8 mouse cellular contexts compared by ENCODE assay signal in genomic region chr19:21779106-21779505, GRCm38 (mm10). TPM values are rescaled to one million over a fixed set of nuclear protein-coding genes. Genes with fewer than 3 reads are reported as not detected.
DNase-seq lines count a peak whose midpoint lies in the region; ATAC-seq and TF ChIP-seq lines count a peak whose summit lies in the region.

No protein-coding gene starts in this region.

- H3K4me2 ChIP-seq in hindbrain, embryonic 11.5 days (replicated peaks; ENCODE audit: low read depth, low read length), result peak overlapping the region; percentile 72
- peak overlapping the region; percentile 61 for H3K4me2 ChIP-seq in midbrain, embryonic 15.5 days

- peak overlapping the region; percentile 96 for H3K9ac ChIP-seq in hindbrain, embryonic 11.5 days (ENCODE audit: low read depth, low read length)
- H3K9ac ChIP-seq in midbrain, embryonic 15.5 days, result peak overlapping the region; percentile 97

- no peak for TF ChIP-seq POLR2A in cerebellum, adult 2 months (IDR thresholded peaks at IDR 0.05; ENCODE audit: borderline replicate concordance, insufficient read depth, low read length)

- peak; percentile 42 for DNase-seq in kidney, postnatal 10 days
- DNase-seq in kidney, postnatal 4 days, result no peak
- DNase-seq in cerebellum, adult 2 months, result peak; percentile 52 to 53
- peak; percentile 51 for DNase-seq in hindbrain, embryonic 11.5 days (ENCODE audit: low spot score)
- no peak for DNase-seq in layer of hippocampus, postnatal 14 days (ENCODE audit: low spot score in 2 of 2)
- no peak for DNase-seq in urinary bladder, postnatal 25 days (ENCODE audit: low spot score)
- DNase-seq in kidney, postnatal 25 days, result no peak

- no peak for TF ChIP-seq CTCF in cerebellum, adult 2 months (IDR thresholded peaks at IDR 0.05; ENCODE audit: borderline replicate concordance, insufficient read depth, low read depth, low read length)

- no peak for ATAC-seq in hindbrain, embryonic 11.5 days (ENCODE audit: low FRiP score)
- ATAC-seq in midbrain, embryonic 15.5 days (replicated peaks), result no peak

- peak overlapping the region; percentile 83 for H3K4me3 ChIP-seq in cerebellum, adult 2 months (replicated peaks; ENCODE audit: insufficient read depth, low read depth, low read length)
- peak overlapping the region; percentile 86 for H3K4me3 ChIP-seq in hindbrain, embryonic 11.5 days (ENCODE audit: low read depth, low read length)
- H3K4me3 ChIP-seq in midbrain, embryonic 15.5 days, result peak overlapping the region; percentile 98

- peaks cover 5% of the 10 kb centered on the region; the same call in 1 of the 2 replicates for H3K4me1 ChIP-seq in cerebellum, adult 2 months (ENCODE audit: control insufficient read depth, insufficient read depth, low read length)
- peaks cover 6% of the 10 kb centered on the region for H3K4me1 ChIP-seq in hindbrain, embryonic 11.5 days (replicated peaks; ENCODE audit: control insufficient read depth, insufficient read depth, low read length)
- peaks cover 52% of the 10 kb centered on the region for H3K4me1 ChIP-seq in midbrain, embryonic 15.5 days

- WGBS in cerebellum, adult 2 months, result under 1% methylated on average over 11 of the region's 11 CpGs
- WGBS in hindbrain, embryonic 11.5 days, result under 1% methylated on average over 11 of the region's 11 CpGs
- 0% methylated on average over 11 of the region's 11 CpGs for WGBS in midbrain, embryonic 15.5 days

- no peaks in the 10 kb centered on the region for H3K36me3 ChIP-seq in hindbrain, embryonic 11.5 days (ENCODE audit: control insufficient read depth, insufficient read depth, low read length)
- H3K36me3 ChIP-seq in midbrain, embryonic 15.5 days (replicated peaks), result no peaks in the 10 kb centered on the region

- no peaks in the 10 kb centered on the region for H3K9me3 ChIP-seq in hindbrain, embryonic 11.5 days (ENCODE audit: control insufficient read depth, low read length)
- no peaks in the 10 kb centered on the region for H3K9me3 ChIP-seq in midbrain, embryonic 15.5 days

- no peak overlapping the region; the same call in 1 of the 2 replicates for H3K27ac ChIP-seq in cerebellum, adult 2 months (ENCODE audit: insufficient read depth, low read length)
- H3K27ac ChIP-seq in hindbrain, embryonic 11.5 days (ENCODE audit: low read depth, low read length), result peak overlapping the region; percentile 97
- peak overlapping the region; percentile 96 for H3K27ac ChIP-seq in midbrain, embryonic 15.5 days

- H3K27me3 ChIP-seq in cerebellum, adult 2 months (ENCODE audit: control insufficient read depth, insufficient read depth, low read length), result no peaks in the 10 kb centered on the region
- H3K27me3 ChIP-seq in hindbrain, embryonic 11.5 days (ENCODE audit: control insufficient read depth, insufficient read depth, low read length), result no peaks in the 10 kb centered on the region
- H3K27me3 ChIP-seq in midbrain, embryonic 15.5 days (replicated peaks), result no peaks in the 10 kb centered on the region

RNA-seq across cellular contexts. Expression of gene Cemip2, which starts 1.0 kb away (rescaled TPM):
- polyA plus RNA-seq in cerebellum, adult 2 months (2012; rRNA removed), result 9.9 and 11.0 TPM in 2 replicates
- polyA plus RNA-seq in hindbrain, embryonic 11.5 days (2014; fragmentation: Nextera tagmentation; extraction: Ambion mirVana), result 85.6 and 91.3 TPM in 2 replicates
- polyA plus RNA-seq in midbrain, embryonic 15.5 days (2015; fragmentation: Nextera tagmentation; extraction: Ambion mirVana), result 39.9 and 41.6 TPM in 2 replicates
- 10 to 100 TPM; 23.2 to 23.9 TPM for total RNA-seq in layer of hippocampus, postnatal 14 days (2021)

Comparison
In these comparisons a context has a peak if more than half of its experiments do, and no peak if none do; other contexts are left out.
1. DNase-seq: peak in kidney, postnatal 10 days (single experiment), cerebellum, adult 2 months (2 of 2) and hindbrain, embryonic 11.5 days (single experiment); none in kidney, postnatal 4 days (0 of 2), layer of hippocampus, postnatal 14 days (0 of 2), urinary bladder, postnatal 25 days (single experiment) and kidney, postnatal 25 days (0 of 2).
2. Peak in every context shown above with its lines, with median percentiles within 50 percentile points of each other: H3K4me3 ChIP-seq.